Mouse (Mus musculus): ENCODE results near the gene Slx4.
"Not testable (repeated sequence)": the region's sequence is repeated elsewhere in the genome, so short reads cannot be mapped to it uniquely, and the experiment has no call there.

Slx4 gene

DNA sequence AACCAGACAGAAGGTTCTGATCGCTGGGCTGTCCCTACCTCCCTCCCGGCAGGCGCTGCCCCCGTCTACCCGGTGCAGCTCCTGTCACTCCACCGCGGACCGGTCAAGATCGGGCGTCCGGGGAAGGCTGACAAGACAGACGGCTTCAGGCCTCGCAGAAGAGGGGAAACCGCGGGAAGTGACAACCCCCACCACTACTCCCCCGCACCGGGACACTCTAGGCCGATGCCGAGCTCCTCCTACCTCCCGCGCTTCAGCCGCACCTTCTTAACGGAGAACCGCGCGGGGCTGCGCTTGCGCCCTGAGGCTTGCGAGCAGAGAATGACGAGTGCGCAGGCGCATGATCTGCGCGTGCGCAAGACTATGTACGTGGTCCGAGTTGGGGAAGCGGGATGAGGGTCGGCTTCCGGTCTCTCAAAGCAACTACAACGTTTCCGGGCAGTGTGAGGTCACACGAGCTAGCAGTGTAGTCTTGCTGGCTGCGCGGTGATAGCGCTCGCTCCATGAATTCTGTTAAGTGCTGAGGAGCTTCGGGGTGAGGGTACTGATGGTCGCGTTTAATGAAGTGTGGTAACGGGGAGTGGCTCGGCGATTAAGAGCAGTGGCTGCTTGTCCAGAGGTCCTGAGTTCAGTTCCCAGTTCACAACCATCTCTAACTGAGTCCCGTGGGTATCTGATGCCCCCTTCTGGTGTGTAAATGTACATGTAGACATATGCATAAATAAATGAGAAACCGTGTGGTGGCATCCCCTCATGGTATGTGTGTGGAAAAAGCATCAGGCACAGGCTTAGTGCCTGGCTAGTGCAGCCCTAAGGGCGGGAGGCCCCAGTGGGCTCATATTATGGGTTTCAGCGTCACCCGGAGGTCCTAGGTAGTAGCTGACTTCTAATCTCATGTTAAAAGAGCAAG, at the start of gene Slx4:
TSS of gene Slx4 (minus strand) at position 282 of the 910 bp plus-strand sequence.
- peak; percentile 93 for DNase-seq (ENCODE audit: low read depth, low spot score)

DNA sequence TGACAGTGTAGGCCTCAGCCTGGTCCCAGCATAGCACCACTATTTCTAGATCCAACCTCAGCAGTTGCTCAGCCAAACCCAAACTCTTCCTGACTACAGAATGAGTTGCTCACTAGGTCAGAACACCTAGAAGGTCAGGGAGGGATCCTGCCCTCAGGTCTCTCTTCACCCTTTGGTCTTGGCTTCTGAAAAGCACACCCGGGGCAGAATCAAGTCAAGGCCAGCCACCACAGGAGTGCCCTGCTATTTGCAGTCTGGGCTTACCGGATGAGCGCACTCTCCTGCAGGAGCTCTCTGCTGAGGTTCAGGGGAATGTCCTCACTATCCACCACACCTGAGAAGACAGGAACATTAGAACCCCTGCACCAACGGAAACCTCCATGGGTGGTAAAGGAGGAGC, 49.0 kb upstream of the Slx4 start:
- DNase-seq (ENCODE audit: low read depth, low spot score), result no peak

DNA sequence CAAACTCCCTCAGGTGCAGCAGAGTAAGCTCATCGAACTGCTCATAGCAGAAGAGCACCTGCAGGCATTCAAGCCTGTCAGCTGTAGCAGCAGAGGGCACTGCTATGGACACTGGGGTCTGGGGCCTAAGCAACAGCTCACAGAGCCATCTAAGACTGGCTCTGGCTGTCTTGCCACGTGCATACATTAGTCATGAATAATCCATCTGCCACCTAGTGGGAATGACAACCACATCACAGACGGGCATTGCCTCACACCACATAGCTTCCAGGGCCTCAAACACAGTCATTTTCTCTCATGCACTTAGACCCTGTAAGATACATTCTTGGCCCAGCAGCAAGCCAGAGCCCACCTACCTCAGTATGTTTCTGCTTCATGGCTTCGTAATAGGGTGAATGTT, 42.0 kb upstream of the Slx4 start:
- no peak for DNase-seq (ENCODE audit: low read depth, low spot score)

DNA sequence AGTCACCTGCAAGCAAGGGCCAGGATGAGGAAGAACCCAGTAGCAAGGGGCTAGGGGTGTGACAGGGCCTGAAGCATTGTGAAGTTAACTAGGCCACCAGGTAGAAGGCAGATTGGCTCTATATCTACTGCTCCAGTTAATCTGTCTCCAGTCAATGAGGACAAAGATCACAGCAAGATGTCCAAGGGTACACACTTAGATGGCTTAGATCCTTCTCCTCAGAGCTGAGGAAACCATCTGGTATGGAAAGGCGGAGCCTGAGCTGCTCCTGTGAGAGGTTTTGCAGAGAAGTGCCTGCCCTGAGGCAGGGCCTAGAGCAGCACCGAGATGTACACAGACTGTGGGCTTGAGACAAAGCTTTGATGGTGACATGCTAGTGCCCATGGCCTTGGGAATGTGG, 40.5 kb upstream of the Slx4 start:
- DNase-seq (ENCODE audit: low read depth, low spot score), result no peak

DNA sequence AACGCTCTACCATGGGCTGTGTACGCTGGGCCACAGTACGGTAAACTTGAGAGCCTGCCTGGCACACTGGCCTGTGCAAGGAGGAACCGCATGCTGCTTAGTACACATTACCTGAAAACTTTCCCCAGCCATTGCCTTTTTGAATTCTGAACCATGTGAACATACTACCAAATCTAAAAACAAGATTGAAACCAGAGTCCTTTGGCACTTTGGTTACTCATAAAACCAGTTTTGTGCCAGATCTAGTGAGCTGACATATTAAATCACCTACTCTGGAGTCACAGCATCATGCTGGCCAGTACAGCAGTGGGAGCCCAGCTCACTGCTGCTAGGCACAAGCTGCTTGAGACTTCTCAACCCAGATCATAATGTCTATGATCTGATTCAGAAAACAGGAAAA, 38.1 kb upstream of the Slx4 start:
- no peak for DNase-seq (ENCODE audit: low read depth, low spot score)

DNA sequence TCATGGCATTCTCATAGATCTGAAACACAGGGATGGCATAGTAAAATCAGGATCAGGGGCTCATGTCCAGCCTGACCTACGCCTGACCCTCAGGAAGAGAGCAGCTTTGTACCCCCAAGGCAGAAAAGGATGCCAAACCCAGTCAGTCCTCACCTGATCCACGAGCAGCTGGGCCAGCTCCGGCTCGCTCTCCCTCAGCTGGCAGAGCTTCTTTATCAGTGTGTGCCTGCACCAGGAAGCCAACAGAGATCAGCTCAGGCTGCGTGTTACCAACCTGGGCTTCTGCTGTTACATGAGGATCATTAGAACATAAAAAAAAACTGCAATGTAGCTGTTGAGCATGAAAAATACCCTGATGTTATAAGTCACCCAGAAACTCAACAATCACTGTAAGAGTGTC, 36.6 kb upstream of the Slx4 start:
- DNase-seq (ENCODE audit: low read depth, low spot score), result no peak

DNA sequence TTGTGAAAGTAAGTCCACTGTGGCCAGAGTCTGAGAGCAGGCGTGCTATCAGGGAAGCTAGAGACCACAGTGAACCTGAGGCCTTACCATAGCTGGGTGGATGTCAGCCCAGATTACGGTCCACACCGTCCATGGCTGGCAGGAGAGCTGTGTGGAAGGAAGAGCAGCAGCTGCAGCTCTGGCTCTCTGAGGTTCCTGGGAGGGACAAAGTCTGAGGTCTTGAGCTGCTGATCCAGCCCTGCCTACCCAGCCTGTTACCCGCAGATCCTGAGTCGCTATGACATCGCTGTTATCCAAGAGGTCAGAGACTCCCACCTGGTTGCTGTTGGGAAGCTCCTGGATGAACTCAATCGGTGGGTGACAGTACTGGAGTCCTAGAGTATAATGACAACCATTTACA, 34.1 kb upstream of the Slx4 start:
- DNase-seq (ENCODE audit: low read depth, low spot score), result no peak

DNA sequence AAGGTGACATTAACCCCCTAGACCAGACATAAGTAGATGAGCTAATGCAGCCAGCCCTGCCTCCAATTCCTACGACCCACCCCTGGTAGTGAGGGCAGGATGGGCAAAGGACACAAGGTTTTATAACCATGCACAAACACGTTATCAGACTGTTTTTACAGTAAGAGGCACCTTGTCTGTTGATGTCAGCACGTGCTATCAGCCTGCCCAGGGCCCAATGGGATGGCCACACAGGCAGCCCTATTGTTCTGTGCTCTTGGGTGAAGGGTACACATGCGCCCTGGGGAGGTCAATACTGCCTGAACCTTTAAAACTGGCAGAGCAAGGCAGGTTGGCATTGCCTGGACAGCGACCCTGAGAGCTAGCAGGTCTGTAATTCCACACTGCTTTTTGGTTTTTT, 33.2 kb upstream of the Slx4 start, which contains the start of gene Dnase1:
TSS of gene Dnase1 (plus strand) at position 136 of the 400 bp plus-strand sequence.
- DNase-seq (ENCODE audit: low read depth, low spot score), result no peak

DNA sequence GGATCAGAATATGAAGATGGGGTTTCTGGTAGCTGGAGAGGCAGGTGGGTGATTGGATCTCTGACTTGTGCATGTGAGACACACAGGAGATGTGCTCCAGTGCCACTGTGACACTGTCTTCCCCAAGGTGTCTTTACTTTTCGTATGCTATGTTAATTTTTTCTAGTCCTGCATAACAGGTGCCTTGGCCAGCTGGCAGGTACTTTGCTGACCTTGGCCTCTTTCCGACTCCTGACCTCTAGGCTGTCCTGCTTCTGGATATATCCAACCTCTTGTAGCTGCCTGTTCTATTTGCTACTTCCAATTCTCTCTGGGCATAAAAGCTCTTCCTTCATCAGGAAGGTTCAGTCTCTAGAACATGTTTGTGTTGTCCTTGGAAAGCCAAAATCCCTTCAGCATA, 32.0 kb upstream of the Slx4 start:
- no peak for DNase-seq (ENCODE audit: low read depth, low spot score)

DNA sequence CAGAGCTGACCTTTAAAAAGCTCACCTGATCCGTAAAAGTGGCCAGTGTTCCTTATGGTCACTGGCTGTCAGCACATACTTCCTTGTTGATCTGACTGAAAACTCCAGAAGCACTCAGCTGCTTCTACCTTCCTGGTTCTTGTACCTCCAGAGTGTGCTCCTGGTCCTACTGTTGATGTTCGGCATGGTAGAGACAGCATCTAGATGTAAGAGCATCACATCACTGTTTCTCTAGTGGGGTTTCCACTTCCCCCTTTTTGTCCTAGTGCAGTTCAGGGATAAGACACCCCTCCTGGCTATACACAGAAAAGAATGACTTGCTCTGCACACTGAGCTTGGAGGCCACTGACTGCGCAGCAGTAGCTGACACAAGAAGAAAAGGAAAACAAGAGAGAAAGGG, 30.9 kb upstream of the Slx4 start:
- DNase-seq (ENCODE audit: low read depth, low spot score), result no peak

DNA sequence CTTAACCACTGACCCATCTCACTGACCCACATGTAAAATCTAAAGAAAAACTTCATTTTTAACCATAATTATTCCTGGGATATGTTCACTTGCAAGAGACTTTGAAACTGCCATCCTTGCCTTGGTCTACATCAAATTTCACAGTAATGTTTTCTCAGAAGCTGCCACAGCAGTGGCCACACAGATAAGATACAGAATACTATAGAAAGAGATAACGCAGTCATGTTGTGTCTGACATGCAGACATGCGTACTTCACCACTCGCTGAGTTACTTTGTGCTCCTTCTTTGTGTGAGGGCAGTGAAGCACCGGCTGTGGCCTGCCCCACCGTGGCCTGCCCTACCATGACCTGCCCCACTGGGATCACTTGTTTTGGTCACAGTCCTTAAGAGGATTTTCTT, 30.4 kb upstream of the Slx4 start:
- no peak for DNase-seq (ENCODE audit: low read depth, low spot score)

DNA sequence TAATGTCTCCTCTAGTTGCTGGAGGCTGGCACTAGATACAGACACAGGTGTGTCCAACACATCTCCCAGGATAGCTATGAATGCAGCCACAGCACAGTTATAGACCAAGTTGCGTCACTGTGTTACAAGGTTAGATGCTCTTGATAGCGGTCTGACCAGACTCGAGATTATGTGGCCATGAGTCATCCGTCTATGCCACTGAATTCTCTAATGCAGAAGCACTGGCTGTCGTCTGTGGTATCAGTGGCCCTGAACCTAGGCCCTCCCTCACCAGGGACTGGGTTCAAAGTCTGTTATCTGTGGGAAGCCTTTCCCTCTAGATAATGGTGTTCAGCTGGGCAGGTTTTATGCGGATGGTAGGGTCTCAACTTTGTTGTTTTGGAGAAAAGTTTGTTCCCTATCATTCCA, 28.8 kb upstream of the Slx4 start:
- no peak for DNase-seq (ENCODE audit: low read depth, low spot score)

DNA sequence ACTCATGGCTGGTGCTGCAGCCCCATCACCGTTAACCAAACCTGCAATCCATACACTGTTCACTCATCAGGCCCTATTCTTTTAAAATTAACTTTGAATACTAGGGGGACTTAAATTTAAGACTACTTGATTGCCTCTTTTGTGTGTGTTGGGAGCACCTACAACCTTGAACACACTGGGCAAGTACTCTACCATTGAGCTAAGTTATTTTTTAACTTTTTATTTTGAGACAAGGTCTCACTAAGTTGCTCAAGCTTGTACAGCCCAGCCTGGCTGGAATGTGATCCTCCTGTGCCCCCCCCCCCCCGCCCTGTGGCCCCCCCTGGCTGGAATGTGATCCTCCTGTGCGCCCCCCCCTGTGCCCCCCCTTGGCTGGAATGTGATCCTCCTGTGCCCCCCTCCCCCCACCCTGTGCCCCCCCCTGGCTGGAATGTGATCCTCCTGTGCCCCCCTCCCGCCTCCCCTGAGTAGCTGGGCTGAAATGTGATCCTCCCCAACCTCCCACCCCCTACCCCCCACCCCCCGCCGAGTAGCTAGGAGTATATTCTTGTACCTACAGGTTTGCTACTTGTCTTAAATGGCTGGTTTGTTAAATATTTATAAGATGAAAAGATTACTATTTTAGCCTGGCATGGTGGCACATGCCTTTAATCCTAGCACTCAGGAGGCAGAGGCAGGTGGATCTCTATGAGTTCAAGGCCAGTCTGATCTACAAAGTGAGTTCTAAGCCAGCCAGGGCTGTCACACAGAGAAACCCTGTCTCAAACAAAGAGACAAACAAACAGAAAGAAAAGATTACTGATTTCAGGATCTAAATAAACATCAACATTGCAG, 28.1 kb upstream of the Slx4 start:
- DNase-seq (ENCODE audit: low read depth, low spot score), result no peak

DNA sequence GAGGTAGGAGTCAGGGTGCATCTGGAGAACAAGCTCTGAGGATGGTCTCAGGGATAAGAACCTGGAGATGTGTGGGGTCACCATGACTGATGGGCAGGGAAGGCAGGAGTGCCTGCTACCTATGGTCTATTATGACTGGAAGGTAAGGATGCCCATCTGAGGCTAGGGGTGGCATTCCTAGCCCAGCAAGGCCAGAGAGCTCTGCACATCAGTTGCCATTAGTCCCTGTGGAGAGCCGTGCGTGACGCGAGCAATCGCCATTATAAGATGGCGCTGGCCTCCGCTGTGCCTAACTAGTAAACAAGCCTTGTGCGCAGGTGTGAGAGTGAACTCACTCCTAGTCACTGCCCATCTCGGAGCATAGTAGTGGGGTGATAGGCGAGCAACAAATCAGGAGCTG, 26.9 kb upstream of the Slx4 start:
- no peak for DNase-seq (ENCODE audit: low read depth, low spot score)

DNA sequence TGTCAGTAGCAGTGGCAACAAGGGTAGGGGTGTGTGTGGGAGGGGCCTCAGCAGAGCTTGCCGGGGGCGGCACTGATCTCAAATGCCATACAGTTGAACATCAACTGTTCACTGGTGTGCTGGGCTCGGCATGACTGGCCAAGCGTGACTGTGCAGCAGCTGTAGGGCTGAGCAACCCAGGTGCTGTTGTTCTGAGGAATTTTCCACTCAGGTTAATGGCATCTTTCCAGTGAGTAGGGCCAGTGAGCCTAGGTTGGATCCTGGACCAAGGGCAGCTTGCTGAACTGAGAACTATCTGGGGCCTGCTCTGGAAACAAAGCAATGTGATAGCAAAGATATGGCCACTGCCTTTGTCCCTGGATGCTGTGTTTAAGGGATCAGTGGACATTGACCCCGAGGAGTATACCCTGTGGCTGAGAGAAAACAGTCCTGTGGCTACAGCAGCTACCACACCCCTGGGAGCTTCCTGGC, 25.8 kb upstream of the Slx4 start:
- no peak for DNase-seq (ENCODE audit: low read depth, low spot score)

DNA sequence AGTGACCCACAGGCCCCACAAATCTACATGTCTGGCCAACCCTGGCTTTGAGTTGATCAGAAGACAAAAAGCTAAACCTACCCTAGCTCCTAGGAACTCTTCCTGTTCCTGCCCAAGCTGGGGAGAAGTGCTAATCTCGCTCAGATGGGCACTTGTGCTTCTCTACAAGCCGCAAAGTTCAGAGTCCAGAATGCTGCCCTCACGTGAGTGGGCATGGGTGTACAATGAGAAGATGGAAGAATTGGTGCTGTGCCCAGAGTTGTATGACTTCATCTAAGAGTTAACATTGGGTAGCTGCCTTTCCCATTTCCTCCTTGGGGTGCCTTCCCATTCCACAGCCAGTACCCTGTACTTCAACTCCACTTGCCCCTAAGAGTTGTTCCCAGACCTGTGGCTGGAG, 23.6 kb upstream of the Slx4 start:
- no peak for DNase-seq (ENCODE audit: low read depth, low spot score)

DNA sequence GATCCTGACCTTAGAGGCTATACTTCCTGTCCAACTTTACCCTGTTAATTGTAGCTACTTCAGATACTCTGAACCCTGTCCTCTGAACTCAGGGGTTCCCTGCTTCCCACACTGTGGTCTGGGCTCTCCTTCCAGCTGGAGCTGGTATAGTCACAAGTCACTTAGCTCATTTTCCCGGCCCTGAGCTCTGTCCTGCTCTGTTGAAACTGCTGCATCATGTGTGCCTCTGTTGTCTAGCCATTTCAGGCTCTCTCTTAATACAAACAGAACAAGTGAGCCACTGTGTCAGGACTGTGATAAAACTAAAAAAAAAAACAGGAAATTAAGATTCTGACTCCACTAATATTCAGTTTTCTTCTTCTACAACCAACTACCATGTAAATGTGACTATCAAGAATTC, 23.1 kb upstream of the Slx4 start:
- no peak for DNase-seq (ENCODE audit: low read depth, low spot score)

DNA sequence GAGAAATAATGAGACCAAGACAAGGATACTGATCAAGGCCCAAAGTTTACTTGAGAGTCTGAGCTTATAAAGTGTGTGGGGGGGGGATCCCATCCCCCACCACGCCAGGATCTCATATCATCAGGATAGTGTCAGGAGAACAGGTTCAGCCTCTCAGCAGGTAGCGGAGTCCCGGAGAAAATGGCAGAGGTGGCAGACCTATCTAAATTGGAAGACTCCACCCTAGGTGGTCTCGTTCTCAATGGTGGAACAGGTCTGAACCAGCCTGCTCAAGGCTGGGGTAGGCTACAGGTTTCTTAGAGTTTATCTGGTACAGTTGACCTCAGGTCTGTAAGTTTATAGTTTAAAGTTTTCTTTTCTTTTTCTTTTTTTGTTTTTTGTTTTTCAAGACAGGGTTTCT, 19.1 kb upstream of the Slx4 start:
- DNase-seq (ENCODE audit: low read depth, low spot score), result no peak

DNA sequence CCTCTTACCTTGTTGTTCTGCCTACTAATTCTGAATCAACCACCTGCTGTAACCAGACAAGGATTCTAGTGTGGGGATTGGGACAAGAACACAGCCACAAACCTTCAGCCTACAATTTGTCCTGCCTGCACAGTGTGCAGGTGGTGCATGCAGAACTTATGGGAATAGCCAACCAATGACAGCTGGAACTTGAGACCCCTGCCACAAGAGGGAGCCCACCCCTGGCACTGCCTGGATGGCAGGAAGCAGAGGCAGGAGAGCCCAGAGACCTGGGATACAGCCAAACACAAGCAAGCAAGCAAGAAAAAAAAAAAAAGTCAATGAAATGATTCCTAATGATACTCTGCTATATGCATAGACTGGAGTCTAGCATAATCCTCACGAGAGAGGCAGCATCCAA, 17.7 kb upstream of the Slx4 start:
- no peak for DNase-seq (ENCODE audit: low read depth, low spot score)

DNA sequence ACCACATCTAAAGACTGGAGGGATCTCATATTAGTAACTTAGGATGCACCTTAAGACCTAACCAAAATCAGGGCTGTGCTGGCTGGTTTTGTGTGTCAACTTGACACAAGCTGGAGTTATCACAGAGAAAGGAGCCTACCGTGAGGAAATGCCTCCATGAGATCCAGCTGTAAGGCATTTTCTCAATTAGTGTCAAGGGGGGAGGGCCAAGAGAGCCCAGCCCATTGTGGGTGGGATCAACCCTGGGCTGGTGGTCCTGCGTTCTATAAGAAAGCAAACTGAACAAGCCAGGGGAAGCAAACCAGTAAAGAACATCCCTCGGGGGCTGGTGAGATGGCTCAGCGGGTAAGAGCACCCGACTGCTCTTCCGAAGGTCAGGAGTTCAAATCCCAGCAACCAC, 13.9 kb upstream of the Slx4 start:
- not testable (repeated sequence) for DNase-seq (ENCODE audit: low read depth, low spot score)

DNA sequence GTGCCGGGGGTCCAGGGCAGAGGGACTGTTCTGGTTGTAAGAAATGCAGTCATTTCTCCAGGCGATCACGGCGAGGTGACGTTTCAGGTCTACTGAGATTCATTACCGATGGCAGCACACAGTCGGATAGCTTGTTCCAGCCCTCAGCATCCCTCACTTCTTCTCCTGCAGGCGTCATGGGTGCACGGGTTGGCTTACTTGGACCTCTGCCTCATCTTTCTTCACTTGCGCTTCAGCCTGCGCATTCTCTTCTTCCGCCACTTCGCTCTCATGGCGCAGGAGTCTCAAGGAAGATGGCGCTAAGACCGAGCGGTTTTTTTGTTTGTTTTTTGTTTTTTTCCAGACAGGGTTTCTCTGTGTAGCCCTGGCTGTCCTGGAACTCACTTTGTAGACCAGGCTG, 13.2 kb upstream of the Slx4 start:
- not testable (repeated sequence) for DNase-seq (ENCODE audit: low read depth, low spot score)

DNA sequence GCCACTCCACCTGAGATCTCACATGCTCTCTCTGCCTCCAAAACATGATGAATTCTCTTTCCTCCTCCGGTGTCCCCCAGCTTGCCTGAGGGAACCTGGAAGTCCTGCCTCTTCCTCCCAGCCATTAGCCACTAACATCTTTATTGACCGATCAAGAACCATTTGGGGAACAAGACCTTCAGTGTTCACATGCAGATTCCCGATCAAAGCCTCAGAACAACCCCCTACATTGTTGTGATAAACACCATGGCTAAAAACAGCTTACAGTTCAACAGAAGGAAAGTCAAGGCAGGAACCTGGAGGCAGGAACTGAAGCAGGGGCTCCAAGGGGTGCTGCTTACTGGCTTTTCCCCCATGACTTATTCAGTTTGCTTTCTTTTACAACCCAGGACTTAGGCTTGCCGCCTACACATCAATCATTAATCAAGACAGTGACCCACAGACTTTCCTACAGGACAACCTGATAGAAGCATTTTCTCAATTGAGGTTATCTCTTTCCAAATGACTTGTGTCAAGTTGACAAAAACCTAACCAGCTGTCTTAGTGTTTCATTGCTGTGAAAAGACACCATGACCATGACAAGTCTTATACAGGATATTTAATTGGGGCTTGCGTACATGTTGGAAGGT, 10.6 kb upstream of the Slx4 start:
- DNase-seq (ENCODE audit: low read depth, low spot score), result no peak

All from brain, embryonic 18.5 days (tissue).